Mouse (Mus musculus) brain, embryonic 14.5 days (tissue): ENCODE measurements at regions not wholly inside any gene's neighbourhood (a gene's known extent, or its start where the extent isn't known, plus 50 kb on each side); places are given as distances from the start of the nearest gene placed in this dataset.

Source experiments
- CTCF ChIP-seq: fragments of 200-500 bp; IDR thresholded peaks from 2 replicates; pipeline ENCODE4 v1.5.1; 2012; ENCODE audit warnings: inconsistent platforms, mild to moderate bottlenecking, moderate library complexity, borderline replicate concordance; ENCODE audit not compliant: insufficient read depth, insufficient read length; ENCODE audit errors: extremely low read depth
- POLR2A ChIP-seq: fragments of 200-500 bp; IDR thresholded peaks from 2 replicates; pipeline ENCODE4 v1.6.1; 2012; ENCODE audit warnings: mild to moderate bottlenecking, inconsistent platforms, borderline replicate concordance; ENCODE audit not compliant: poor library complexity, insufficient read depth, insufficient read length, severe bottlenecking; ENCODE audit errors: extremely low read depth

- TF ChIP-seq CTCF (no peak), POLR2A (no peak)
Observed at GRCm38 (mm10) chr17:4034816-4035360, 338.8 kb upstream of the Nox3 start.
